Mouse (Mus musculus) neural tube, embryonic 14.5 days (tissue): ENCODE data around the gene Fads3. TPM values are rescaled to one million over a fixed set of nuclear protein-coding genes. Genes with fewer than 3 reads are reported as not detected.

Experiments
- ATAC-seq: fragments of 200-750 bp; cut with Nextera tagmentation; 2 replicates; pipeline ENCODE4 v1.8.0; 2017; ENCODE audit warnings: low read depth, mild to moderate bottlenecking, moderate TSS enrichment, moderate library complexity
- H3K27ac ChIP-seq: fragments of 300-500 bp; sonication (generic); 2 replicates; pipeline ENCODE4 v1.5.1; 2014; ENCODE audit warnings: low read depth, mild to moderate bottlenecking, control low read depth, low read length, moderate library complexity, mixed read lengths
- H3K27me3 ChIP-seq: fragments of 300-500 bp; sonication (generic); 2 replicates; pipeline ENCODE4 v1.6.1; 2014; ENCODE audit warnings: low read length; ENCODE audit not compliant: control insufficient read depth, insufficient read depth
- H3K36me3 ChIP-seq: fragments of 300-500 bp; sonication (generic); 2 replicates; pipeline ENCODE4 v1.6.1; 2014; ENCODE audit warnings: low read length, mixed read lengths; ENCODE audit not compliant: control insufficient read depth, insufficient read depth
- H3K4me1 ChIP-seq: fragments of 300-500 bp; sonication (generic); 2 replicates; pipeline ENCODE4 v1.6.1; 2014; ENCODE audit warnings: low read length; ENCODE audit not compliant: control insufficient read depth, insufficient read depth
- H3K4me2 ChIP-seq: fragments of 300-500 bp; sonication (generic); 2 replicates; pipeline ENCODE4 v1.6.1; 2014; ENCODE audit warnings: mild to moderate bottlenecking, low read depth, low read length, control low read depth
- H3K4me3 ChIP-seq: fragments of 300-500 bp; sonication (generic); 2 replicates; pipeline ENCODE4 v1.5.1; 2014; ENCODE audit warnings: low read depth, low read length, control low read depth, mixed read lengths
- H3K9ac ChIP-seq: fragments of 300-500 bp; sonication (generic); replicated peaks from 2 replicates; pipeline ENCODE4 v1.6.1; 2014; ENCODE audit warnings: low read depth, mild to moderate bottlenecking, control low read depth, low read length, mixed read lengths
- H3K9me3 ChIP-seq: fragments of 300-500 bp; sonication (generic); 2 replicates; pipeline ENCODE4 v1.6.1; 2016; ENCODE audit warnings: low read length; ENCODE audit not compliant: control insufficient read depth
- WGBS: fragments of 180-500 bp; shearing (Covaris S2); extraction: QIAGEN DNeasy Blood & Tissue Kit; methylation state at CpG from one replicate; pipeline ENCODE4 v1.1.7; 2014; 5-methylcytosine and 5-hydroxymethylcytosine counted together
- polyA plus RNA-seq: library from polyadenylated mRNA; unstranded; fragments of >200 nt; fragmentation: Nextera tagmentation; extraction: Ambion mirVana; gene quantifications from 2 replicates; pipeline ENCODE4 v1.2.1, GENCODE M21; 2014

Gene Fads3
- polyA plus RNA-seq, 1 experiment from 2014 or later = 19.3 TPM

DNA sequence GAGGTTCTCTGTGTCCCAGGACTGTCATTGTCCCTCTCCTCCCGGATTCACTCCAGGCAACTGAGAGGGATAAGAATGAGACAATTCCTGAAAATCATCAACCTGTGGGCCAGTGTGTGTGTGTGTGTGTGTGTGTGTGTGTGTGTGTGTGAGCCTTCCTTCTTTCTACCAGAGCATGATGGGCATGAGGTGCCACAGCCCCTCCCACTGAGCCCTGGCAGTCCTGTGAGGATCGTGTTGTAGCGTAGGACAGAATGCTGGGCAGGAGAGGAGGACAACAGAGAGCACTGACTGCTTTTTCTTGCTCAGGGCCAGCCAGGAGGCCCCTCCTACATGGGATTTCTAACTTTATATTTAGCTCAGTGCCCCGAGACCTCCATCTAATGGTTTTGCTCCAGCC, 1.4 kb downstream of the Fads3 start:
- Histone ChIP-seq H3K4me1 (no peaks in the 10 kb centered on the region), H3K36me3 (no peaks in the 10 kb centered on the region), H3K27ac (no peak overlapping the region), H3K27me3 (no peaks in the 10 kb centered on the region; the same call in 1 of the 2 replicates), H3K9ac (no peak overlapping the region), H3K9me3 (no peaks in the 10 kb centered on the region), H3K4me2 (peak overlapping the region; percentile 92), H3K4me3 (peak overlapping the region; percentile 61; the same call in 1 of the 2 replicates)
- no peak for ATAC-seq
- WGBS = 88% methylated on average over 4 of the region's 4 CpGs

DNA sequence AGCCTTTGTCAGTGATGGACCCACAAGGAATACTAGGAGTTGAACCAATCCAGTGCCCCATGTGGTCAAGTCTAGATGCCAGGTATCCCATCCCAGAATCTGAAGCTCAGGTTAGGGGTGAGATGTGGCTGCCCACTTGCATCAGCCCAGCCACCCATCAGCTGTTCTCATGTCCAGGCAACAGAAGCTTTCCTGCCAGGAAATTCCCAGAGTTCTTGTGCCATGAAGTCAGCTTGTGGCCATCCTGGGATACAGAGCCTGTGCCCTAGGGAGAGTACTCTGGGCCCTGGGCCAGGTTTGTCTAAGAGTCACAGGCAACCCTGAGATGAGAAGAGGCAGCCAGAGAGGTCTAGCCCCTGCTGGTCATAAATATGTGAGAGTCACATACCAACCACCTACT, 2.3 kb downstream of the Fads3 start:
- Histone ChIP-seq H3K9me3 (no peaks in the 10 kb centered on the region), H3K9ac (no peak overlapping the region), H3K27ac (no peak overlapping the region), H3K4me3 (no peak overlapping the region), H3K36me3 (no peaks in the 10 kb centered on the region), H3K4me1 (no peaks in the 10 kb centered on the region), H3K27me3 (no peaks in the 10 kb centered on the region; the same call in 1 of the 2 replicates), H3K4me2 (no peak overlapping the region)
- no peak for ATAC-seq

- no peak for ATAC-seq
- no peak overlapping the region for H3K4me2 ChIP-seq
- no peak overlapping the region for H3K4me3 ChIP-seq
- no peaks in the 10 kb centered on the region for H3K4me1 ChIP-seq
- 84% methylated on average over 2 of the region's 2 CpGs for WGBS
- H3K27ac ChIP-seq = no peak overlapping the region
- H3K9ac ChIP-seq = no peak overlapping the region
- no peaks in the 10 kb centered on the region for H3K36me3 ChIP-seq
- no peaks in the 10 kb centered on the region; the same call in 1 of the 2 replicates for H3K27me3 ChIP-seq
- H3K9me3 ChIP-seq = no peaks in the 10 kb centered on the region
Measured at GRCm38 (mm10) chr19:10045707-10046106, 4.3 kb downstream of the Fads3 start.

- 73% methylated on average over 4 of the region's 4 CpGs for WGBS
- H3K4me3 ChIP-seq = no peak overlapping the region
- H3K27me3 ChIP-seq = no peaks in the 10 kb centered on the region; the same call in 1 of the 2 replicates
- no peak overlapping the region for H3K27ac ChIP-seq
- ATAC-seq = no peak
- no peaks in the 10 kb centered on the region for H3K4me1 ChIP-seq
- H3K9me3 ChIP-seq = no peaks in the 10 kb centered on the region
- H3K36me3 ChIP-seq = no peaks in the 10 kb centered on the region
- H3K9ac ChIP-seq = no peak overlapping the region
- no peak overlapping the region for H3K4me2 ChIP-seq
Measured at GRCm38 (mm10) chr19:10046346-10046745, 5.0 kb downstream of the Fads3 start.

DNA sequence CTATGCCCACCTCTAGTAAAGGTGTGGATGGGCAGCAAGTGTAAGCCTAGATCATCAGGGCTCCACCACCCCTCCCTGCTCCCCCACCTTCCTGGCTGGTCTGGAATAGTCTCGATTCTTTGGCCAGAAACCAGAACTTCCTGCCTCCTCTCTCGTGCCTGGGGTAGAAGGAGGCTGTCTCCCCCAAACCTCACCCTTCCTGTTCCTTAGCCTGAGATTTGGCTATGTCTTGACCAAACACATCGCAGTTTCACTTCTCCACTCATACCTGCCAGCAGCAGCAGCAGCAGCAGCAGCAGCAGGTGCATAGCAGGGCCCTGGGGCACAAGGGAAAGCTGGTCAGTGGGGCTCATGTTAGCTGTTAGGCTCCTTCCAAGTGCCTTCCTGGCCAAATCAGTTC, 5.6 kb downstream of the Fads3 start:
- no peak overlapping the region for H3K9ac ChIP-seq
- no peaks in the 10 kb centered on the region for H3K36me3 ChIP-seq
- H3K9me3 ChIP-seq = no peaks in the 10 kb centered on the region
- H3K4me2 ChIP-seq = no peak overlapping the region
- no peak for ATAC-seq
- no peak overlapping the region for H3K4me3 ChIP-seq
- no peak overlapping the region for H3K27ac ChIP-seq
- no peaks in the 10 kb centered on the region; the same call in 1 of the 2 replicates for H3K27me3 ChIP-seq
- H3K4me1 ChIP-seq = no peaks in the 10 kb centered on the region
- 68% methylated on average over 3 of the region's 3 CpGs for WGBS

DNA sequence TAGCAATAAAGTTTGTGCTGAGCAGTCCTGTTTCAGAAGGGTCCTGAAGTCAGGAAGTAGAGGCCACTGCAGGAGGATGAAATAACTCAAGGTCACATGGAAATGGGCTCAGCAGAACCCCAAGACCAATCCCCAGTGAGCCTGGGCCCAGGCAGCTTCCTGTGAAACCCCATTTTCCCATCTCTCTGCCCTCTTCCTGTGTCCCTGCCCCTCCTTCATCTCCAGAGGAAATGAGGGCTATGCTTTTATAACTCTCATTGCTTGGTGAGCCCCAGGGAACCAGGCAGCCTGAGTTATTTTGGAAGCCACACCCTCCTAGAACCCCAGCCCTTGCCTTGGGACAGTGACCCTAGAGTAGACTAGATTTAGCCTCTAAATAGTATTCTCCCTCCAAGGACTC, 8.2 kb downstream of the Fads3 start:
- ATAC-seq = no peak
- Histone ChIP-seq H3K27ac (no peak overlapping the region), H3K9ac (no peak overlapping the region), H3K9me3 (no peaks in the 10 kb centered on the region), H3K4me1 (no peaks in the 10 kb centered on the region), H3K27me3 (no peaks in the 10 kb centered on the region), H3K36me3 (no peaks in the 10 kb centered on the region), H3K4me2 (no peak overlapping the region), H3K4me3 (no peak overlapping the region)

DNA sequence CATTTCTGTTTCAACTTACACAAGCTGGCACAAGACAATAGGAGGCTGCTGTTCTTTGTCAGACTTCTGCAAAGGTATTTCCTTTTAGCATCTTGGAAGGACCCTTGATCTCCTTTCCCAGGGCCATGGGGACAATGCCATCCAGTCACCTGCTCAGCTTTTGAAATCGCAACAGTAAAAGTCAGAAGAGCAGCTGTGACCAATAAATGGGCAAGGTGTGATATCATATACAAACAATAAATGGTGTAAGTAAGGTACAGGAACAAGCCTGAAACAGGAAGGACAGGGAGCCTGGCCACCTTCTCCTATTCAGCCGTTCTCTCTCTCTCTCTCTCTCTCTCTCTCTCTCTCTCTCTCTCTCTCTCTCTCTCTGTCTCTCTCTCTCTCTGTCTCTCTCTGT, 9.1 kb downstream of the Fads3 start:
- Histone ChIP-seq H3K4me1 (no peaks in the 10 kb centered on the region), H3K27me3 (no peaks in the 10 kb centered on the region), H3K9ac (no peak overlapping the region), H3K27ac (no peak overlapping the region), H3K4me2 (no peak overlapping the region), H3K4me3 (no peak overlapping the region), H3K9me3 (no peaks in the 10 kb centered on the region), H3K36me3 (no peaks in the 10 kb centered on the region)
- WGBS = 91% methylated on average over 2 of the region's 2 CpGs
- ATAC-seq = no peak

DNA sequence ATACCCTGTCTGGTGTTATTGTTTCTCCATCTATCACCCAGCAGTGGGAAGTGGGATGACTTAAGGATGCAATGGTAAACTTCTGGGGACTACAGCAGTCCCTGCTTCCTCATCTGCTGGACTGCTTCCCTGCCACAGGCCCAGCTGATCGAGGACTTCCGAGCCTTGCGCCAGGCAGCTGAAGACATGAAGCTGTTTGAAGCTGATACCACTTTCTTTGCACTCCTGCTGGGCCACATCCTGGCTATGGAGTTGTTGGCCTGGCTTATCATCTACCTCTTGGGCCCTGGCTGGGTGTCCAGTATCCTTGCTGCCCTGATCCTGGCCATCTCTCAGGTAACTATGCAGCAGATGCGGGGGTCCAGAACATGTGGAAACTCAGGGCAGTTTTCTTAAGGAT, 11.3 kb downstream of the Fads3 start:
- Histone ChIP-seq H3K4me2 (no peak overlapping the region), H3K4me3 (no peak overlapping the region), H3K4me1 (no peaks in the 10 kb centered on the region), H3K9ac (no peak overlapping the region), H3K36me3 (0 out of 2 replicates have a peak, but pooled peaks cover 4% of the 10 kb centered on the region), H3K27me3 (no peaks in the 10 kb centered on the region), H3K27ac (no peak overlapping the region), H3K9me3 (no peaks in the 10 kb centered on the region)
- WGBS = 95% methylated on average over 4 of the region's 4 CpGs
- ATAC-seq = no peak

DNA sequence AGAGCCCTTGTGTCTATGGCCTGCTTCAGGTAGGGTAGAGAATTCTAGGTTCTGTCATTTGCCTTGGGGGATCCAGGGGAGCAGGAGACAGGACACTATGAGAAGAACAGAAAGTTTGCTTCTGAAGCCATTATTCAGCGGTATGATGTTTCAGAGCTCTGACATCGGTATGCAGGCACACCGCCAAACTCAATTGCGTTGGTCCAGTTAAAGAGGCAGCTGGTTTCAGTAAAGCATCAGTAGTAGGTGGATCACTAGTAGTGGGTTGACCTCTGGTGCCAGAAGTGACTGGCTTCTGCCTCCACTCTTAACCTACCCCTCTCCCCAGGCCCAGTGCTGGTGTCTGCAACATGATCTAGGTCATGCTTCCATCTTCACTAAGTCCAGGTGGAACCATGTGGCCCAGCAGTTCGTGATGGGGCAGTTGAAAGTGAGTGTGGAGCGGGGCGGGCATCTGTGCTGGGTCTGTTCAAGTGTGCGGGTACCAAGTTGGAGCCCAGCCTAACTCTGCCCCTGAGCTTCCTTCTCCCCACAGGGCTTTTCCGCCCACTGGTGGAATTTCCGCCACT, 12.4 kb downstream of the Fads3 start:
- H3K4me2 ChIP-seq = no peak overlapping the region
- ATAC-seq = no peak
- H3K9ac ChIP-seq = no peak overlapping the region
- H3K4me1 ChIP-seq = no peaks in the 10 kb centered on the region
- no peaks in the 10 kb centered on the region for H3K27me3 ChIP-seq
- H3K27ac ChIP-seq = no peak overlapping the region
- H3K36me3 ChIP-seq = 0 out of 2 replicates have a peak, but pooled peaks cover 4% of the 10 kb centered on the region
- WGBS = 95% methylated on average over 10 of the region's 10 CpGs
- no peak overlapping the region for H3K4me3 ChIP-seq
- H3K9me3 ChIP-seq = no peaks in the 10 kb centered on the region
